Mouse (Mus musculus): ENCODE measurements around the gene Atf5. TPM values are rescaled to one million over a fixed set of nuclear protein-coding genes. Genes with fewer than 3 reads are reported as not detected.

The Atf5 gene
- total and polyA plus RNA-seq, 3 experiments, result 13.4 to 82.3 (median 71.1) TPM

DNA sequence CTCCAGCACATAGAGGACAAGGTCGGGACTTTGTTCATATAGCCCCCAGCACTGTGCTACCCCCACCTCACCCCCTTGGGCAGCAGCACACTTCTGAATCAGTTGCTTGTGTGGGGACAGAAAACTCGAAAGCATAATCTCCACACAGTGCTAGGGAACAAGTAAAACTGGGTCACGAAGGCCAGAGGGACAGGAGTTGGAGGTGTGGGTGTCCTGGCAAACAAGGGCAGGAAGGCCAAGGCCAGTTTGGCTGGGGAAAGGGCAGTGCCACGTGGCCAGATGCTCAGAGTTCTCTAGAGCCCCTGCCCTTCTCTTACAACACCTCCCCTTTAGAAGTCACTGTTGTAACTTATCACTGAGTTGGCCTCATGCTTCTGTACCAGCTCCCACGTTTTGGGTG lies 3.4 kb upstream of the Atf5 start:
- in situ Hi-C loops (cut with MboI; ENCODE audit: low pct_ligation_motif_present, low pct_unique_long_range_greater_than_20kb, low sequenced_read_pairs) (no loop called here), dilution Hi-C loops (cut with MboI; ENCODE audit: extremely low pct_ligation_motif_present, extremely low pct_unique_long_range_greater_than_20kb, low sequenced_read_pairs) (no loop called here)
- Histone ChIP-seq H3K4me2 (ENCODE audit: insufficient read depth, low read depth, poor library complexity, severe bottlenecking) (peak overlapping the region; percentile 95), H3K27me3 (replicated peaks) (no peaks in the 10 kb centered on the region), H3K4me1 (ENCODE audit: control insufficient read depth in 1 of 2, insufficient read depth in 2 of 2) (peaks cover 21 to 51% of the 10 kb centered on the region in 2 experiments), H3K9ac (ENCODE audit: insufficient read depth, low read depth) (peak overlapping the region; percentile 93), H3K79me2 (replicated peaks; ENCODE audit: control insufficient read depth, extremely low read depth, insufficient read depth, poor library complexity, severe bottlenecking) (peaks cover 90% of the 10 kb centered on the region), H3K27ac (ENCODE audit: insufficient read depth, low read depth) (peak overlapping the region; percentile 92), H3K4me3 (replicated peaks in 1 of 3; ENCODE audit: low read depth in 2 of 3, low read length in 2 of 3, poor library complexity in 1 of 3) (peak overlapping the region; percentile 62 to 89 (median 67)), H3K36me3 (replicated peaks in 1 of 2; ENCODE audit: control insufficient read depth in 1 of 2, insufficient read depth in 1 of 2, low read length in 1 of 2) (peaks cover 3 to 50% of the 10 kb centered on the region in 2 experiments), H3K9me3 (replicated peaks; ENCODE audit: low read length) (no peaks in the 10 kb centered on the region)
- TF ChIP-seq MYC (IDR thresholded peaks at IDR 0.05; ENCODE audit: low read depth, low read length) (peak; percentile 58; the same call in 1 of the 2 replicates), EP300 (IDR thresholded peaks at IDR 0.05; ENCODE audit: low read length) (no peak), MAX (IDR thresholded peaks at IDR 0.05; ENCODE audit: low read length) (peak; percentile 61; the same call in 1 of the 2 replicates), MXI1 (IDR thresholded peaks at IDR 0.05; ENCODE audit: low read depth, low read length) (0 out of 2 replicates have a peak, but pooled peaks have one; percentile 70), SIN3A (IDR thresholded peaks at IDR 0.05; ENCODE audit: low read length) (peak; percentile 31; the same call in 1 of the 2 replicates), PAX5 (IDR thresholded peaks at IDR 0.05; ENCODE audit: low read length) (no peak), RAD21 (IDR thresholded peaks at IDR 0.05; ENCODE audit: low read depth, low read length) (no peak)
- DNase-seq (ENCODE audit: extremely low read depth), result no peak

DNA sequence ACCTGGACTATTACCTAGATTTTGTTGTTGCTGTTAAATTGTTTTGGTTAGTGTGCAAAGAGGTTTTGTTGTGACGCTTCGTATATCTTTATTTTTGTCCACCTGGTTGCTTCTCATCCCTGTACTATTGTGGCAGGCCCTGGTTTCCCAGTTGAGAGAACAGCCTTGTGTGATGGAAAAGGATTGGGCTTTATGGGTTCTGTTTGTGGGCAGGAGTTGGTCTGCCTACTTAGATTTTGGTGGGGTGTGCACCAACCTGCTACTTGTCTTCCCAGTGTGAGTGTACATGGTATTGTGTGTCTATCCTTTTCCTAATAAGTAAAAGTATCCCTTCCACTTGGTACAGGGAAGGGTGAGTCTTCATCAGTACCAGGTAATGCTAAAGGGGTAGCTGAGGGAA lies 2.9 kb upstream of the Atf5 start:
- Histone ChIP-seq H3K27ac (ENCODE audit: insufficient read depth, low read depth) (peak overlapping the region; percentile 92), H3K79me2 (replicated peaks; ENCODE audit: control insufficient read depth, extremely low read depth, insufficient read depth, poor library complexity, severe bottlenecking) (peaks cover 87% of the 10 kb centered on the region), H3K27me3 (replicated peaks) (no peaks in the 10 kb centered on the region), H3K9me3 (replicated peaks; ENCODE audit: low read length) (no peaks in the 10 kb centered on the region), H3K4me2 (ENCODE audit: insufficient read depth, low read depth, poor library complexity, severe bottlenecking) (peak overlapping the region; percentile 95), H3K9ac (ENCODE audit: insufficient read depth, low read depth) (peak overlapping the region; percentile 93), H3K4me1 (ENCODE audit: control insufficient read depth in 1 of 2, insufficient read depth in 2 of 2) (peaks cover 23 to 51% of the 10 kb centered on the region in 2 experiments), H3K4me3 (replicated peaks in 1 of 3; ENCODE audit: low read depth in 2 of 3, low read length in 2 of 3, poor library complexity in 1 of 3) (peak overlapping the region; percentile 62 to 89 (median 67)), H3K36me3 (replicated peaks in 1 of 2; ENCODE audit: control insufficient read depth in 1 of 2, insufficient read depth in 1 of 2, low read length in 1 of 2) (peaks cover 8 to 53% of the 10 kb centered on the region in 2 experiments)
- no peak for DNase-seq (ENCODE audit: extremely low read depth)
- dilution Hi-C loops (cut with MboI; ENCODE audit: extremely low pct_ligation_motif_present, extremely low pct_unique_long_range_greater_than_20kb, low sequenced_read_pairs), result no loop called here
- in situ Hi-C loops (cut with MboI; ENCODE audit: low pct_ligation_motif_present, low pct_unique_long_range_greater_than_20kb, low sequenced_read_pairs), result no loop called here
- no peak for TF ChIP-seq MAZ (IDR thresholded peaks at IDR 0.05; ENCODE audit: low read depth, low read length)
- no peak for TF ChIP-seq SMC3 (IDR thresholded peaks at IDR 0.05; ENCODE audit: low read depth, low read length)
- no peak for TF ChIP-seq CTCF (conservative IDR thresholded peaks at IDR 0.05 in 1 of 2, IDR thresholded peaks at IDR 0.05 in 1 of 2; ENCODE audit: low read depth in 2 of 2, low read length in 2 of 2)
- TF ChIP-seq POLR2A (IDR thresholded peaks at IDR 0.05; ENCODE audit: low read depth, low read length), result no peak
- TF ChIP-seq ZKSCAN1 (IDR thresholded peaks at IDR 0.05; ENCODE audit: borderline replicate concordance, low read depth, low read length), result no peak
- no peak for TF ChIP-seq TCF12 (IDR thresholded peaks at IDR 0.05; ENCODE audit: low read depth, low read length)
- TF ChIP-seq UBTF (IDR thresholded peaks at IDR 0.05; ENCODE audit: low read depth, low read length), result no peak

DNA sequence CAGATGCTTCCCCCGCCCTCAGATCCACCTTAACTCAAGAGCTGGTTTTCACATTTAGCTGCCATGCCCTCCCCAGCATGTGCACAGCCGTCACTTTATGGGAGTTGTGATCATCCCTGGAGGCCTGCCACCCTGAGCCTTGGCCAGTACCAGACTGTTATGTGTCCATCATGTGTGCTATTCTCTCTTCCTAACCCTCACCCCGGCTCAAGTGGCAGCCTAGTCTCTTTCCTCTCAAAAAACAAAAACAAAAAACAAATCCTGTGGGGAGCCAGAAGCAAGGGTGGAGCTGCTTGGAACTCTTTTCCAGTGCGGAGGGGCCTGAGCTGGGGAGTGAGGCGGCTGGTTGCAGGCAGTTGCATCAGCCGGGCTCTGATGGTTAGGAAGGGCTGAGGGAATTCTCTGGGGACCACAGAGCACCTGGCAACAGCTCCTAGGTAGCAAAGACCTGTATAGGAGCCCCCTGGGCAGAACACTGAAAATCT lies 2.3 kb upstream of the Atf5 start:
- dilution Hi-C loops (cut with MboI; ENCODE audit: extremely low pct_ligation_motif_present, extremely low pct_unique_long_range_greater_than_20kb, low sequenced_read_pairs) (no loop called here), in situ Hi-C loops (cut with MboI; ENCODE audit: low pct_ligation_motif_present, low pct_unique_long_range_greater_than_20kb, low sequenced_read_pairs) (no loop called here)
- Histone ChIP-seq H3K27ac (ENCODE audit: insufficient read depth, low read depth) (peak overlapping the region; percentile 92), H3K27me3 (replicated peaks) (no peaks in the 10 kb centered on the region), H3K4me3 (replicated peaks in 1 of 3; ENCODE audit: low read depth in 2 of 3, low read length in 2 of 3, poor library complexity in 1 of 3) (peak overlapping the region; percentile 67 to 89 (median 77)), H3K9ac (ENCODE audit: insufficient read depth, low read depth) (peak overlapping the region; percentile 93), H3K4me2 (ENCODE audit: insufficient read depth, low read depth, poor library complexity, severe bottlenecking) (peak overlapping the region; percentile 95), H3K4me1 (ENCODE audit: control insufficient read depth in 1 of 2, insufficient read depth in 2 of 2) (peaks cover 25 to 51% of the 10 kb centered on the region in 2 experiments), H3K36me3 (replicated peaks in 1 of 2; ENCODE audit: control insufficient read depth in 1 of 2, insufficient read depth in 1 of 2, low read length in 1 of 2) (peaks cover 14 to 56% of the 10 kb centered on the region in 2 experiments), H3K9me3 (replicated peaks; ENCODE audit: low read length) (no peaks in the 10 kb centered on the region), H3K79me2 (replicated peaks; ENCODE audit: control insufficient read depth, extremely low read depth, insufficient read depth, poor library complexity, severe bottlenecking) (peaks cover 81% of the 10 kb centered on the region)
- peak; percentile 83 for DNase-seq (ENCODE audit: extremely low read depth)
- peak; percentile 72; the same call in 1 of the 2 replicates for TF ChIP-seq MEF2A (IDR thresholded peaks at IDR 0.05; ENCODE audit: borderline replicate concordance, low read depth, low read length)
- peak; percentile 81 for TF ChIP-seq IRF4 (IDR thresholded peaks at IDR 0.05; ENCODE audit: low read depth, low read length)
- peak; percentile 92; the same call in 1 of the 2 replicates for TF ChIP-seq MAZ (IDR thresholded peaks at IDR 0.05; ENCODE audit: low read depth, low read length)
- TF ChIP-seq SIN3A (IDR thresholded peaks at IDR 0.05; ENCODE audit: low read length), result no peak; the same call in 1 of the 2 replicates
- no peak for TF ChIP-seq MAFK (IDR thresholded peaks at IDR 0.05; ENCODE audit: insufficient replicate concordance, low read length)
- peak; percentile 34; the same call in 1 of the 2 replicates for TF ChIP-seq MAX (IDR thresholded peaks at IDR 0.05; ENCODE audit: low read length)
- TF ChIP-seq USF2 (conservative IDR thresholded peaks at IDR 0.05; ENCODE audit: low read depth, low read length), result no peak
- TF ChIP-seq ZMIZ1 (IDR thresholded peaks at IDR 0.05; ENCODE audit: low read depth, low read length), result peak; percentile 61; the same call in 1 of the 2 replicates
- TF ChIP-seq ETS1 (conservative IDR thresholded peaks at IDR 0.05; ENCODE audit: low read depth, low read length), result peak; percentile 53
- TF ChIP-seq POLR2AphosphoS2 (IDR thresholded peaks at IDR 0.05; ENCODE audit: low read depth, low read length), result no peak
- peak; percentile 42; the same call in 1 of the 2 replicates for TF ChIP-seq NRF1 (IDR thresholded peaks at IDR 0.05; ENCODE audit: low read depth, low read length)
- TF ChIP-seq MYC (IDR thresholded peaks at IDR 0.05; ENCODE audit: low read depth, low read length), result peak; percentile 79; the same call in 1 of the 2 replicates
- TF ChIP-seq BHLHE40 (IDR thresholded peaks at IDR 0.05; ENCODE audit: low read depth, low read length), result peak; percentile 27; the same call in 1 of the 2 replicates
- peak; percentile 74 for TF ChIP-seq MXI1 (IDR thresholded peaks at IDR 0.05; ENCODE audit: low read depth, low read length)
- peak; percentile 93 for TF ChIP-seq KAT2A (IDR thresholded peaks at IDR 0.05; ENCODE audit: insufficient replicate concordance, low read length)
- TF ChIP-seq TBP (conservative IDR thresholded peaks at IDR 0.05; ENCODE audit: low read depth, low read length), result peak; percentile 69

Data from CH12.LX (cell line).